In the genomic region with DNA sequence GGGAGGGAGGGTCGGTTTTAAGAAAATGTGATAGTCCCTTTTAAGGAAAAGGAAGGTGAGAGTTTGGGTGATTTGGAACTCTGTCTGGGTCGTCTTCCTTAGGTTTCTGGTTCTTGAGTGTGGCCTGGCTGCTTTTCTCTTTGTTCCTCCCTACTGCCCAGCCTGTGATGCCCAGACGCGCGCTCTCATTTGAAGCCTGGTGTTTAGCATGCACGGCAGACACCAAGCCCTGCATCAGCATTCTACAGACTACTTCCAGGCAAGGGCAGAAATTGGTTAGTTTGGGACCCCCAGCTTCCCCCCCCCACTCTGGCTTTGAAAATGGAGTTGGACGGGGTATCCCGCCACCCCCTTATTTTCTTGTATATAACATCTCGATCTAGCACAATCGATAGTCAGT, we compare ENCODE assay signal across 11 mouse cellular contexts. TPM values are rescaled to one million over a fixed set of nuclear protein-coding genes. Genes with fewer than 3 reads are reported as not detected.
DNase-seq lines count a peak whose midpoint lies in the region; ATAC-seq and TF ChIP-seq lines count a peak whose summit lies in the region.
"Had no signal": no experiment of that assay in that cellular context is flagged by ENCODE, and none has a peak within 500 bp of the region (broad histone marks: within the 10 kb centered on the region; RNA-seq: fewer than 3 reads in every experiment).

No protein-coding gene starts in this region.

- peak overlapping the region; percentile 14 for H3K4me3 ChIP-seq in lung, embryonic 14.5 days (ENCODE audit: low read depth, low read length)
- no peak overlapping the region for H3K4me3 ChIP-seq in lung, adult 2 months (replicated peaks; ENCODE audit: extremely low read depth, low read depth, low read length)
- H3K4me3 ChIP-seq in intestine, embryonic 16.5 days (ENCODE audit: low read length), result no peak overlapping the region
- H3K4me3 ChIP-seq in stomach, embryonic 14.5 days (ENCODE audit: low read depth, low read length), result peak overlapping the region; percentile 92
- H3K4me3 ChIP-seq in thymus, adult 2 months (ENCODE audit: control insufficient read depth, insufficient read depth, low read length), result no peak overlapping the region
- H3K4me3 ChIP-seq: liver, embryonic 15.5 days had no signal

- H3K9me3 ChIP-seq in lung, embryonic 14.5 days (ENCODE audit: low read depth, low read length), result no peaks in the 10 kb centered on the region
- no peaks in the 10 kb centered on the region for H3K9me3 ChIP-seq in intestine, embryonic 16.5 days (ENCODE audit: control insufficient read depth, low read length)
- no peaks in the 10 kb centered on the region for H3K9me3 ChIP-seq in stomach, embryonic 14.5 days (ENCODE audit: control insufficient read depth, low read depth, low read length)
- H3K9me3 ChIP-seq: liver, embryonic 15.5 days had no signal

- H3K36me3 ChIP-seq in lung, embryonic 14.5 days (ENCODE audit: insufficient read depth), result peaks cover 38% of the 10 kb centered on the region
- peaks cover 2% of the 10 kb centered on the region; the same call in 1 of the 2 replicates for H3K36me3 ChIP-seq in intestine, embryonic 16.5 days (ENCODE audit: control insufficient read depth, insufficient read depth, low read length)
- peaks cover 22% of the 10 kb centered on the region; the same call in 1 of the 2 replicates for H3K36me3 ChIP-seq in stomach, embryonic 14.5 days (ENCODE audit: control insufficient read depth, insufficient read depth, low read length)
- no peaks in the 10 kb centered on the region for H3K36me3 ChIP-seq in thymus, adult 2 months (ENCODE audit: control insufficient read depth, insufficient read depth, low read length)
- H3K36me3 ChIP-seq: liver, embryonic 15.5 days had no signal

- H3K4me1 ChIP-seq in lung, embryonic 14.5 days (ENCODE audit: insufficient read depth), result peaks cover 27% of the 10 kb centered on the region
- 0 out of 2 replicates have a peak, but pooled peaks cover 2% of the 10 kb centered on the region for H3K4me1 ChIP-seq in lung, adult 2 months (ENCODE audit: control insufficient read depth, insufficient read depth, low read length)
- peaks cover 47% of the 10 kb centered on the region for H3K4me1 ChIP-seq in intestine, embryonic 16.5 days (ENCODE audit: control insufficient read depth, insufficient read depth, low read length)
- peaks cover 66% of the 10 kb centered on the region for H3K4me1 ChIP-seq in stomach, embryonic 14.5 days (ENCODE audit: control insufficient read depth, insufficient read depth, low read length)
- no peaks in the 10 kb centered on the region for H3K4me1 ChIP-seq in thymus, adult 2 months (replicated peaks; ENCODE audit: control insufficient read depth, insufficient read depth, low read length)

- no peak for TF ChIP-seq CTCF in lung, embryonic 14.5 days (IDR thresholded peaks at IDR 0.05; ENCODE audit: low read depth)
- no peak for TF ChIP-seq CTCF in lung, adult 2 months (IDR thresholded peaks at IDR 0.05; ENCODE audit: insufficient read depth, low read length)
- no peak for TF ChIP-seq CTCF in thymus, adult 2 months (IDR thresholded peaks at IDR 0.05; ENCODE audit: borderline replicate concordance, control insufficient read depth, extremely low read depth, insufficient read depth, low read length, poor library complexity)

- peaks cover 34% of the 10 kb centered on the region for H3K27me3 ChIP-seq in lung, embryonic 14.5 days (ENCODE audit: insufficient read depth, low read length)
- H3K27me3 ChIP-seq in intestine, embryonic 16.5 days (replicated peaks; ENCODE audit: control insufficient read depth, insufficient read depth, low read length), result peaks cover 27% of the 10 kb centered on the region
- H3K27me3 ChIP-seq in stomach, embryonic 14.5 days (ENCODE audit: control insufficient read depth, insufficient read depth, low read length), result no peaks in the 10 kb centered on the region
- H3K27me3 ChIP-seq in thymus, adult 2 months (ENCODE audit: control insufficient read depth, insufficient read depth, low read length), result peaks cover 16% of the 10 kb centered on the region; the same call in 1 of the 2 replicates

- TF ChIP-seq POLR2A in lung, adult 2 months (IDR thresholded peaks at IDR 0.05; ENCODE audit: borderline replicate concordance, extremely low read depth, low read depth, low read length), result no peak
- TF ChIP-seq POLR2A in thymus, adult 2 months (IDR thresholded peaks at IDR 0.05; ENCODE audit: control insufficient read depth, extremely low read depth, insufficient read depth, low read length, poor library complexity), result no peak

- peak overlapping the region; percentile 20; the same call in 1 of the 2 replicates for H3K9ac ChIP-seq in lung, embryonic 14.5 days
- H3K9ac ChIP-seq in intestine, embryonic 16.5 days (ENCODE audit: low read depth, low read length), result peak overlapping the region; percentile 31
- no peak overlapping the region; the same call in 1 of the 2 replicates for H3K9ac ChIP-seq in stomach, embryonic 14.5 days (replicated peaks; ENCODE audit: low read depth, low read length)
- H3K9ac ChIP-seq: liver, embryonic 15.5 days had no signal

- H3K4me2 ChIP-seq in lung, embryonic 14.5 days, result peak overlapping the region; percentile 98
- peak overlapping the region; percentile 36 for H3K4me2 ChIP-seq in intestine, embryonic 16.5 days (ENCODE audit: low read depth, low read length)
- peak overlapping the region; percentile 92 for H3K4me2 ChIP-seq in stomach, embryonic 14.5 days (replicated peaks; ENCODE audit: low read depth, low read length)
- H3K4me2 ChIP-seq: liver, embryonic 15.5 days had no signal

- DNase-seq in embryo, embryonic 11 days, result peak; percentile 51
- no peak for DNase-seq in embryo, embryonic 9.5 days (ENCODE audit: extremely low spot score)
- DNase-seq in lung, embryonic 14.5 days, result no peak
- DNase-seq in lung, adult 2 months, result no peak
- no peak for DNase-seq in urinary bladder, postnatal 36 days (ENCODE audit: low spot score in 2 of 2)
- no peak for DNase-seq in thymus, adult 2 months
- DNase-seq: kidney, adult 18-20 months; spleen, adult 18-20 months had no signal

- no peak overlapping the region for H3K27ac ChIP-seq in lung, embryonic 14.5 days (ENCODE audit: low read depth)
- no peak overlapping the region for H3K27ac ChIP-seq in intestine, embryonic 16.5 days (ENCODE audit: low read length)
- no peak overlapping the region for H3K27ac ChIP-seq in stomach, embryonic 14.5 days (ENCODE audit: low read length)
- H3K27ac ChIP-seq in thymus, adult 2 months (ENCODE audit: control insufficient read depth, insufficient read depth, low read length), result no peak overlapping the region
- H3K27ac ChIP-seq: liver, embryonic 15.5 days had no signal

- ATAC-seq in lung, embryonic 14.5 days (ENCODE audit: insufficient read depth), result no peak
- no peak for ATAC-seq in intestine, embryonic 16.5 days
- no peak for ATAC-seq in stomach, embryonic 14.5 days (ENCODE audit: insufficient number of reproducible peaks, insufficient read depth, low FRiP score, low read depth)

- WGBS in lung, embryonic 14.5 days, result 72% methylated on average over 10 of the region's 10 CpGs
- 85% methylated on average over 10 of the region's 10 CpGs for WGBS in lung, adult 2 months
- WGBS in intestine, embryonic 16.5 days, result 67% methylated on average over 10 of the region's 10 CpGs
- WGBS in stomach, embryonic 14.5 days, result 67% methylated on average over 10 of the region's 10 CpGs
- WGBS in thymus, adult 2 months, result 81% methylated on average over 10 of the region's 10 CpGs

RNA-seq across cellular contexts. Expression of a gene that starts 5.8 kb away (rescaled TPM):
- polyA plus RNA-seq in lung, embryonic 14.5 days (2014; fragmentation: Nextera tagmentation; extraction: Ambion mirVana), result 8.9 and 9.7 TPM in 2 replicates
- 4.0 and 6.2 TPM in 2 replicates for polyA plus RNA-seq in lung, adult 2 months (2012; rRNA removed)
- polyA plus RNA-seq in intestine, embryonic 16.5 days (2015; fragmentation: Nextera tagmentation; extraction: Ambion mirVana), result 7.2 and 7.4 TPM in 2 replicates
- 17.0 and 18.1 TPM in 2 replicates for polyA plus RNA-seq in stomach, embryonic 14.5 days (2014; fragmentation: Nextera tagmentation; extraction: Ambion mirVana)
- polyA plus RNA-seq in thymus, adult 2 months (2012; rRNA removed), result 2.4 and 3.4 TPM in 2 replicates

Comparison
In these comparisons a context has a peak if more than half of its experiments do, and no peak if none do; other contexts are left out.
1. H3K4me3 ChIP-seq: peak in lung, embryonic 14.5 days (single experiment) and stomach, embryonic 14.5 days (single experiment); none in lung, adult 2 months (single experiment), intestine, embryonic 16.5 days (single experiment) and thymus, adult 2 months (single experiment).
2. H3K4me2 ChIP-seq: peak in every context shown above with its lines; median percentile 98 in lung, embryonic 14.5 days; 92 in stomach, embryonic 14.5 days; 36 in intestine, embryonic 16.5 days.